Mouse (Mus musculus) heart, postnatal 36 days (tissue): ENCODE data around the gene Wdr5. TPM values are rescaled to one million over a fixed set of nuclear protein-coding genes. Genes with fewer than 3 reads are reported as not detected.

Source experiments
- DNase-seq, 2 experiments: peaks; one replicate each; pipeline ENCODE4 v3.0.0; 2021 to 2022
- intact Hi-C: fragments of 180-260 bp; cut with DNase I; formaldehyde crosslinking; loops from one replicate; pipeline ENCODE4 v1.15.1; 2025
- total RNA-seq, 2 experiments: library from RNA; stranded (reverse); gene quantifications; 2 replicates each; pipeline ENCODE4 v1.2.3; 2021

Gene Wdr5
- total RNA-seq, 2 experiments from 2014 or later, result 24.4 to 25.6 TPM

DNA sequence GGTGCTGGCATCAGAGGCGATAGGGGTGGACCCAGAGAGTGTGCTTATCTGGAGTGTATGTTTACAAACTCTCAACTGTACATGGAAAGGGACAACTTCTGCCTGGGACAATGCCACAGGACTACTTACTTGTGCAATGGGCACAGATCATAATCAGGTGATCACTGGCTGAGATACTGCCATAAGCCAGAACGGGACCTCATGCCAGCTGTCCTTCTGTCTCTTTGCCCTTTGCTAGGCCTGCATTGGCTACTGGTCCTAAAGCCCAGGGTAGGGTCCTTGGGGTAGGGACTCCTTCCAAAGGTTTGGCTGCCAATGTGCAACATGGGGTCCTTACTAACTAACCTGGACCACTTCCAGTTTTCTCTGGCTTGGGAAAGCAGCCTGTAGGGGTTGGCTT, 68.1 kb downstream of the Wdr5 start:
- intact Hi-C loops, result no loop called here
- DNase-seq, result no peak

DNA sequence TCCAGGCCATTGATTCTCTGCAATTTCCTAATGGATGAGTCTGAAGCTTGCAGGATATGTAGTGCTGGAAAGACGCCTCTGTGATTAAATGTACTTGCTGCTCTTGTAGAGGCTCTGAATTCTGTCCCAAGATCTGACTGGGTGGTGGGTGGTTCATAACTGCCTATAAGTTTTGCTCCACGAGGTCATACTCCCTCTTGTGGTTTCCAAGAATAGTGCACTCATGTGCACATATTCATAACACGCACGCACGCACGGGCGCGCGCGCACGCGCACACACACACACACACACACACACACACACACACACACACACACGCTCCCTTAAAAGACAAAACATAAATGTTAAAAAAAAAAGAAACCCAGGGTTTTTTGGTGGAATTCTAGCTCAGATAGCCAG, 69.6 kb downstream of the Wdr5 start:
- no peak for DNase-seq
- intact Hi-C loops, result no loop called here

Other genes starting within 250 kb of the Wdr5 start
- 10 to 100 TPM; 14.0 to 14.4 TPM for gene Vav2, start 88.1 kb upstream of the Wdr5 start, total RNA-seq
- gene Brd3os, start 72.8 kb upstream of the Wdr5 start, total RNA-seq, result 1 to 10 TPM; 1.1 to 2.1 TPM
- gene Brd3, start 7.5 kb upstream of the Wdr5 start, total RNA-seq, result 10 to 100 TPM; 33.1 to 33.9 TPM
- 10 to 100 TPM; 52.8 to 53.8 TPM for gene Rxra, start 161.3 kb downstream of the Wdr5 start, total RNA-seq